Mouse (Mus musculus) neutrophil, adult 59 days (primary cell): Measurements from ENCODE around the gene Mis18a. TPM values are rescaled to one million over a fixed set of nuclear protein-coding genes. Genes with fewer than 3 reads are reported as not detected.

Experiments used
- total RNA-seq, 2 experiments: library from RNA; stranded (reverse); gene quantifications; 1 replicate in 1 of 2; 2 replicates in 1 of 2; pipeline ENCODE4 v1.2.4; 2023

Gene Mis18a
- 10 to 100 TPM; 25.6 to 26.3 TPM for total RNA-seq

DNA sequence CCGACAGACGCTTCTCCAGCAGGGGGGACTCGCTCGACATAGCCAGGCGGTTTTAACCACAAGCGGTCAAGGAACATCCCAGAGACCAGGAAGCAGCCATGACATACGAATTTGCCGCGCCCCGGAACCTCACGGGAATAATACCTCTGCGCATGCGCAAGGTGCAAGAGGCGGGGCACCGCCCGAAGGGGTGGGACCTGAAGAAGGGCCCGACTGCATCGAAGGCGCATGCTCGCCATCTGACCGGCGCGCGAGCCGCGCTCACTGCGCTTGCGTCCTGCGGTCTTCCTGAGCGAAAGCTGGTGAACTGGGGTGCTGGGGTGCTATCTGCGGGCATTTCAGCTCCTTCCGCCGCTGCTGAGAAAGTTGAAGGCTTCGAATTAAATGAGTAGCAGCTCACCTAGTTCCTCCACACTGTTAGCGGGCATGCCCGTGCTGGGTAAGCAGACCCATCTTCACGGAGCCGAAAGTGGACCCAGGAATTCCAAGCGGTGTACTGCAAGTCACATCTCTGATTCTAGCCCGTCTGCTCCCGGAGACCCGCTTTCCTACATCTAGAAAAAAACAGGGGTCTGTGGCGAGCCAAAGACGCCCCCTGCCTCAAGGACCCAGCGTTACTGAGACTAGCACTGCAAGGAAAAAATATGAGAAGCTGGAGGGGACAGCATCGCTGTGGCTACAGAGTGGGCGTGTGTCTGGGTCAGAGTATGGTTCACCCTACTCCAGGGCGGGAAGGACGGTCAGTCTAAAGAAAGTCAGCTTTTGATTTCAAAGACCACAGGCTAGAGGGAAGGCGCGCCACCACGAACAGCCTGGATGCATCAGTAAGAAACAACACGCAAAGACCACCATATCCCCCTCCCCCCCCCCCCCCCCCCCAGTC lies at the start of gene Mis18a:
Mis18a (minus strand) TSS at position 172 of the 883 bp plus-strand sequence.

GRCm38 (mm10) chr16:90738092-90738956 lies 11.1 kb upstream of the Mis18a start, which contains the start of gene Mrap:
TSS of gene Mrap (plus strand) at chr16:90738207.

Other genes with a start within 250 kb of the Mis18a start
- not detected for gene Mrap, start 10.8 kb upstream of the Mis18a start, total RNA-seq
- gene Urb1, start 83.0 kb upstream of the Mis18a start, total RNA-seq = 1 to 10 TPM; 5.3 to 7.2 TPM
- not detected for gene Eva1c, start 99.3 kb upstream of the Mis18a start, total RNA-seq
- gene Cfap298, start 207.7 kb upstream of the Mis18a start, total RNA-seq = 1 to 10 TPM; 4.9 to 8.0 TPM